ENCODE assay signal across 9 mouse cellular contexts in the genomic region with DNA sequence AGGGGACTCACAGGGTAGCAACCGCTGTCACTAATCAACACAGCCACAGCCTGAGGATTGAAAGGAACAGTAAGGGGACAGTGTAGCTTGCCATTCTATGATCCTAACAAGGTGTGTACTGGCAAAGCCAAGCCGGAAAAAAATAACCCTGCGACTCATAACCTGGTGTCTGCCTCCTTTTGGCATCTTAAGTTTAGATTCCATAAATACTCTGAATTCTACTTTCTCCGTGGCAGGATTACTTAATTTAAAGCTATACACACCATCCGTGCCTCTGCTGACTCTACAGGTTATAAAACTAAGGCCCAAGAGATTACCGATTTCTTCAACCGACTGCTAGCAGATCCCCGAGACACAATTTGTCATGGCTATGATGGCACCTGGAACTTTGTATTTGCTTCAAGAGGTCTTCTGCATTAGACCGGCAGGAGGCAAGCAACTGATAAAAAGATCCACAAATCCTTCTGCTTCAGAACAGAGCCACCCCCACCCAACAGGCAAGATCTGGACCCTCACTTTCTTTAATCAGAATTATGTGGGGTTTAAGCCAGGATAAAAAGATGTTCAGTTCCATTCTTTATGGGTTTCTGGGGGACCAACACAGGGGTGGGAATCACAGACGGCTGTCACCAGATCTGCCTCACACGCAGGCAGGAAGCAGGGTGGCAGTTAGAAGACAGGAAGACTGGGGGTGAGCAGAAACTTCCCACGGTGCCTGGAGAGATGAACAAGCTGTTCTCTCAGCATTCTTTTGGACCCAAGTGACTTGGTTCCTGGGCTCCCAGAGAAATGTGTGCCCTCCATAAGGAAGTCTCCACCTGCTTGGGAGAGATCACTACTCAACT.
DNase-seq lines count a peak whose midpoint lies in the region; ATAC-seq and TF ChIP-seq lines count a peak whose summit lies in the region.
"Had no signal": no experiment of that assay in that cellular context is flagged by ENCODE, and none has a peak within 500 bp of the region (broad histone marks: within the 10 kb centered on the region; RNA-seq: fewer than 3 reads in every experiment).

No protein-coding gene starts in this region.

- H3K36me3 ChIP-seq in lung, embryonic 14.5 days (ENCODE audit: insufficient read depth), result no peaks in the 10 kb centered on the region
- no peaks in the 10 kb centered on the region for H3K36me3 ChIP-seq in lung, embryonic 16.5 days (ENCODE audit: control insufficient read depth, insufficient read depth, low read length)

- H3K4me2 ChIP-seq in lung, embryonic 14.5 days, result peak overlapping the region; percentile 26
- H3K4me2 ChIP-seq in lung, embryonic 16.5 days (ENCODE audit: low read depth, low read length), result no peak overlapping the region

- no peak overlapping the region for H3K9ac ChIP-seq in lung, embryonic 14.5 days
- no peak overlapping the region for H3K9ac ChIP-seq in lung, embryonic 16.5 days (ENCODE audit: low read length)

- H3K4me1 ChIP-seq in lung, embryonic 14.5 days (ENCODE audit: insufficient read depth), result peaks cover 17% of the 10 kb centered on the region
- H3K4me1 ChIP-seq in lung, adult 2 months (ENCODE audit: control insufficient read depth, insufficient read depth, low read length), result peaks cover 3% of the 10 kb centered on the region; the same call in 1 of the 2 replicates
- peaks cover 20% of the 10 kb centered on the region for H3K4me1 ChIP-seq in lung, embryonic 16.5 days (replicated peaks; ENCODE audit: control insufficient read depth, insufficient read depth, low read length)

- DNase-seq in lung, embryonic 14.5 days, result peak; percentile 83
- DNase-seq in lung, adult 2 months, result no peak
- peak; percentile 37 for DNase-seq in brain, adult 2 months (ENCODE audit: low read depth, low spot score)
- DNase-seq in thymus, postnatal 0 days (ENCODE audit: low spot score), result peak; percentile 72
- DNase-seq in cerebellum, adult 9-10 months, result no peak
- DNase-seq in embryo, embryonic 11 days, result no peak
- no peak for DNase-seq in yolk sac, embryonic 10.5 days (ENCODE audit: low spot score)
- DNase-seq: right cerebral cortex, postnatal 4 days had no signal

- no peak overlapping the region for H3K27ac ChIP-seq in lung, embryonic 14.5 days (ENCODE audit: low read depth)
- H3K27ac ChIP-seq in lung, embryonic 16.5 days (ENCODE audit: low read length), result peak overlapping the region; percentile 1; the same call in 1 of the 2 replicates

- no peaks in the 10 kb centered on the region for H3K9me3 ChIP-seq in lung, embryonic 14.5 days (ENCODE audit: low read depth, low read length)
- H3K9me3 ChIP-seq in lung, embryonic 16.5 days (ENCODE audit: control insufficient read depth, low read length), result no peaks in the 10 kb centered on the region

- no peaks in the 10 kb centered on the region for H3K27me3 ChIP-seq in lung, embryonic 14.5 days (ENCODE audit: insufficient read depth, low read length)
- no peaks in the 10 kb centered on the region for H3K27me3 ChIP-seq in lung, embryonic 16.5 days (ENCODE audit: control insufficient read depth, insufficient read depth, low read depth, low read length)

- ATAC-seq in lung, embryonic 14.5 days (ENCODE audit: insufficient read depth), result peak; percentile 61; the same call in 1 of the 2 replicates
- ATAC-seq in lung, embryonic 16.5 days (ENCODE audit: low read depth), result peak; percentile 72

- no peak overlapping the region for H3K4me3 ChIP-seq in lung, embryonic 14.5 days (ENCODE audit: low read depth, low read length)
- H3K4me3 ChIP-seq in lung, adult 2 months (replicated peaks; ENCODE audit: extremely low read depth, low read depth, low read length), result no peak overlapping the region
- H3K4me3 ChIP-seq in lung, embryonic 16.5 days (ENCODE audit: low read length), result no peak overlapping the region

- TF ChIP-seq CTCF in lung, embryonic 14.5 days (IDR thresholded peaks at IDR 0.05; ENCODE audit: low read depth), result no peak
- TF ChIP-seq CTCF in lung, adult 2 months (IDR thresholded peaks at IDR 0.05; ENCODE audit: insufficient read depth, low read length), result no peak

- no peak for TF ChIP-seq POLR2A in lung, adult 2 months (IDR thresholded peaks at IDR 0.05; ENCODE audit: borderline replicate concordance, extremely low read depth, low read depth, low read length)

- 21% methylated on average over 12 of the region's 12 CpGs for WGBS in lung, embryonic 14.5 days
- WGBS in lung, adult 2 months, result 33% methylated on average over 12 of the region's 12 CpGs
- 25% methylated on average over 12 of the region's 12 CpGs for whole genome bisulfite sequencing in lung, embryonic 16.5 days

Comparison
In these comparisons a context has a peak if more than half of its experiments do, and no peak if none do; other contexts are left out.
1. DNase-seq: peak in lung, embryonic 14.5 days (single experiment), brain, adult 2 months (single experiment) and thymus, postnatal 0 days (single experiment); none in lung, adult 2 months (single experiment), cerebellum, adult 9-10 months (single experiment), embryo, embryonic 11 days (single experiment) and yolk sac, embryonic 10.5 days (single experiment).